Mouse (Mus musculus) heart, adult 2 months (tissue): ENCODE measurements around the gene Kansl1. TPM values are rescaled to one million over a fixed set of nuclear protein-coding genes. Genes with fewer than 3 reads are reported as not detected.

Experiments
- DNase-seq, 2 experiments: peaks; one replicate each; pipeline ENCODE4 v3.0.0; 2021
- H3K27ac ChIP-seq: fragments of 200-600 bp; 2 replicates; pipeline ENCODE4 v1.8.1; 2022
- H3K27me3 ChIP-seq: fragments of 200-500 bp; 2 replicates; pipeline ENCODE4 v1.6.1; 2012; ENCODE audit warnings: mild to moderate bottlenecking, low read length, inconsistent platforms, mixed read lengths; ENCODE audit not compliant: control insufficient read depth, insufficient read depth
- H3K36me3 ChIP-seq: fragments of 200-500 bp; 2 replicates; pipeline ENCODE4 v1.6.1; 2012; ENCODE audit warnings: low read length, inconsistent platforms; ENCODE audit not compliant: control insufficient read depth, insufficient read depth
- H3K4me1 ChIP-seq: fragments of 200-500 bp; 2 replicates; pipeline ENCODE4 v1.6.1; 2011; ENCODE audit warnings: low read length; ENCODE audit not compliant: control insufficient read depth, insufficient read depth
- H3K4me3 ChIP-seq: fragments of 200-600 bp; 2 replicates; pipeline ENCODE4 v1.8.1; 2022
- H3K79me2 ChIP-seq: fragments of 200-500 bp; replicated peaks from 2 replicates; pipeline ENCODE4 v1.6.1; 2012; ENCODE audit warnings: mild to moderate bottlenecking, inconsistent platforms, low read length, moderate library complexity, mixed read lengths; ENCODE audit not compliant: control insufficient read depth, insufficient read depth
- H3K9ac ChIP-seq: fragments of 200-500 bp; 2 replicates; pipeline ENCODE4 v1.6.1; 2012; ENCODE audit warnings: low read depth, mild to moderate bottlenecking, control low read depth, inconsistent platforms, low read length, mixed read lengths
- CTCF ChIP-seq: fragments of 200-600 bp; IDR thresholded peaks from 2 replicates; pipeline ENCODE4 v1.8.1; 2022; ENCODE audit warnings: antibody characterized with exemption, mild to moderate bottlenecking, moderate library complexity
- EP300 ChIP-seq: fragments of 200-500 bp; IDR thresholded peaks from 2 replicates; pipeline ENCODE4 v1.6.1; 2011; ENCODE audit warnings: low read depth, low read length, control low read depth; ENCODE audit not compliant: insufficient read depth
- POLR2A ChIP-seq: fragments of 200-500 bp; IDR thresholded peaks from 2 replicates; pipeline ENCODE4 v1.6.1; 2011; ENCODE audit warnings: mild to moderate bottlenecking, low read depth, low read length, control low read depth; ENCODE audit not compliant: insufficient read depth
- WGBS: fragments of 180-500 bp; shearing (Covaris S2); methylation state at CpG from one replicate; pipeline ENCODE4 v1.1.7; 2018; 5-methylcytosine and 5-hydroxymethylcytosine counted together
- intact Hi-C: fragments of 180-260 bp; cut with DNase I; formaldehyde crosslinking; loops from one replicate; pipeline ENCODE4 v1.15.1; 2025
- polyA plus RNA-seq: library from polyadenylated mRNA; depleted of rRNA; stranded (reverse); fragments of >200 nt; gene quantifications from 2 replicates; pipeline ENCODE4 v1.2.3, GENCODE M21; 2012
- total RNA-seq, 2 experiments: library from RNA; stranded (reverse); gene quantifications; 2 replicates each; pipeline ENCODE4 v1.2.3; 2021

The Kansl1 gene
- total and polyA plus RNA-seq, 3 experiments = 26.8 to 30.1 (median 27.1) TPM

DNA sequence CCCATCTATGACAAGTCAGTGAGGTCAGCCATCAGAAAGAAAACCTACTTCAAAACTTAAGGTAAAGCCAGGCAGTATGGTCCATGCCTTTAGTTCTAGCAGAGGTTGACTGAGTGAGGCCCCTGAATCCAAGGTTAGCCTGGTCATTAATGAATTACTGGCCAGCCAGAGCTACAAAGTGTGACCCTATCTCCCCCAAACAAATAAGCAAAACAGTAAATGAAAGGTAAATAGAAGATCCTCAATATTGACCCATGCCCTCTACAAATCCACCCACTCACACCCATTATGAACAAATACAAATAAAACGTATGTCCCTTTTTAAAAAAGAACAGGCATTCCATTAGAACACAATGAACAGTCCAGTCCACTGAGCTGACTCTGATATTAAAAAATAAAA lies 76.5 kb downstream of the Kansl1 start:
- Histone ChIP-seq H3K27ac (no peak overlapping the region), H3K9ac (no peak overlapping the region), H3K36me3 (peaks cover 22% of the 10 kb centered on the region), H3K4me3 (no peak overlapping the region), H3K27me3 (no peaks in the 10 kb centered on the region), H3K4me1 (peaks cover 7% of the 10 kb centered on the region), H3K79me2 (peaks cover 4% of the 10 kb centered on the region; the same call in 1 of the 2 replicates)
- TF ChIP-seq POLR2A (no peak), EP300 (no peak), CTCF (no peak)
- WGBS = 73% methylated on average over 1 of the region's 1 CpGs
- no peak for DNase-seq
- intact Hi-C loops = no loop called here

DNA sequence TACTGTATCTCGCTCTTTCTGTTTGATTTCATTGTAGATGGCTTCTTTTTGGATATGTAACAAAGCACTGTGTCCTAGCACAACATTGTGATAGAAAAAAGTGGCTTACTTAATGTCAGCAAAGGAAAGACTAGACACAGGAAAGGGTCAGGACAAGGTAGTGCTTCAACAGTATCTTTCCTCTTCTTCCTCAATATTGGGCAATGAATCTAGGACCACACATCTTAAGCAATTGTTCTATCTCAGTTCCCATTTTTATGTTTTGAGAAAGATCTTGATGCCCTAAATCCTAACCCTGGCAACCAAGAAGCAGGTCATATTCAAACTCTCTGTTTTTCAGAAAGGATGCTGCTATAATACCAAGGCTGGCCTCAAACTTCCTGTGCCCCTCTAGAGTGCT lies 81.4 kb downstream of the Kansl1 start:
- H3K27me3 ChIP-seq = no peaks in the 10 kb centered on the region
- no peak overlapping the region for H3K27ac ChIP-seq
- peaks cover 7% of the 10 kb centered on the region for H3K36me3 ChIP-seq
- peaks cover 4% of the 10 kb centered on the region; the same call in 1 of the 2 replicates for H3K79me2 ChIP-seq
- no peaks in the 10 kb centered on the region; the same call in 1 of the 2 replicates for H3K4me1 ChIP-seq
- no peak for DNase-seq
- intact Hi-C loops = no loop called here
- no peak overlapping the region for H3K4me3 ChIP-seq
- no peak overlapping the region for H3K9ac ChIP-seq
- TF ChIP-seq EP300 (no peak), POLR2A (no peak), CTCF (no peak)
- 91% methylated on average over 1 of the region's 1 CpGs for WGBS

DNA sequence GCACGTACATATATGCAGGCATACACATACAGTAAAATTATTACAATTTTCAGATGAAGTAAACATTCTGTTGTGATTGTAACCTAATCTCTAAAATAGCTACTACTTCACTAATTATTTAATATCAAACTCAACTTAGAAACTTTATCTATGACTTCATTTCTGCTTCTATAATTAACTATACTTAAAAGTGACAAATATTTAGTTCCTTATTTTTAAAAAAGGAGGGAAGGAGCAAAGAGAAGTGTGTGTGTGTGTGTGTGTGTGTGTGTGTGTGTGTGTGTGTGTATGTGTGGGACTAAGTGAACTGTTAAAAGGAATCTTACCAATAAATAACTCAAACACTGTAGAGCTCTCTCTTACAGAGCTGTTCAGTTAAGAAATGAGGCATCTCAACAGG lies 82.1 kb downstream of the Kansl1 start:
- Histone ChIP-seq H3K36me3 (peaks cover 12% of the 10 kb centered on the region), H3K4me1 (no peaks in the 10 kb centered on the region; the same call in 1 of the 2 replicates), H3K27ac (no peak overlapping the region), H3K9ac (no peak overlapping the region), H3K4me3 (no peak overlapping the region), H3K27me3 (no peaks in the 10 kb centered on the region), H3K79me2 (peaks cover 4% of the 10 kb centered on the region; the same call in 1 of the 2 replicates)
- WGBS = 95% methylated on average over 1 of the region's 1 CpGs
- TF ChIP-seq POLR2A = no peak
- no peak for TF ChIP-seq CTCF
- no peak for TF ChIP-seq EP300
- DNase-seq = no peak
- intact Hi-C loops = no loop called here

DNA sequence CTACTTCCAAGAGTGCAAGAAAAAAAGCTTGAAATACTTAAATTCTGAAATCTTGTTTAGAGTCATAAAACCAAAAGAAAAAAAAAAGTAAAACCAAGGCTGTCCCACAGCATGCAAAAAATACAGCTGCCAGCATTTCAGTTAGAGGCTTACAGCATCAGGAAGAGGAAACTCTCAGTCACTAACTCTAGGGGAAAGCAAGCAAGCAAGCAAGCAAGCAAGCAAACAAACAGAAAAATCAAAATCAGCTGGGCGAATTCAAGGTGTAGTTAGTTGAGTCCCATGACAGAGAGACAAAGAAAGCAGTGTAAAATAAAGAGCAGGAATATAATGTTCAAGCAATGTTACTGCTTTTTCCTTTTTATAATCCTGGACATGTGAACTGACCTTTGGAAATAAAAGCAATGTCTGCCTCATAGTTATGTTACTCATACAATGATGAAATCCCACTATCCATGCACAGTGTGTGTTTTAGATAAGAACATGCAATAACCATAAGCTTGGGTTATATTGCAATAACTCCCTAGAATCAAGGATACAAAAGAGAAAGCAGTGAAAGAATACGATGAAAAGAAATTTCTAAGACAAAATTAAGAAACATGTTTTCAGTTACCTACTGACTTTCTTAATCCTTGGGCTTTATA lies 85.4 kb downstream of the Kansl1 start:
- no peaks in the 10 kb centered on the region; the same call in 1 of the 2 replicates for H3K4me1 ChIP-seq
- no peaks in the 10 kb centered on the region for H3K27me3 ChIP-seq
- H3K36me3 ChIP-seq = peaks cover 12% of the 10 kb centered on the region
- H3K4me3 ChIP-seq = no peak overlapping the region
- intact Hi-C loops = no loop called here
- peaks cover 2% of the 10 kb centered on the region; the same call in 1 of the 2 replicates for H3K79me2 ChIP-seq
- no peak overlapping the region for H3K27ac ChIP-seq
- H3K9ac ChIP-seq = no peak overlapping the region
- no peak for DNase-seq
- no peak for TF ChIP-seq CTCF
- TF ChIP-seq POLR2A = no peak
- TF ChIP-seq EP300 = no peak
- WGBS = 72% methylated on average over 2 of the region's 2 CpGs

DNA sequence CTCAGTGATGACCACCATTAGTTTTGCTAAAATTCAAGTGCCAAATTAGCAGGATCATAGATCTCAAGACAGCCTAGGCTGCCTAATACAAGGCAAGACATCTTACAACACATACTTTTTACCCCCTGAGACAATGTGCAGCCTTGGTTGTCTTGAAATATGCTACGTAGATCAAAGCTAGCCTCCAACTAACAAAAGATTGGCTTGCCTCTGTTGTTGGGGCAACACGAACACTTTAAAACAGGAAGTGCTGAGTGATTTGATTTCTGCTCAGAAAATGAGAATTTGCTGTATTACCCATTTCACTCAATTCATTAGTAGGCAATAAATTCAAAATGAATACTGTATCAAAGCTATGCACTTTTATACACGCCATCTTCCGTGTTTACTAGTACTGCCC lies 86.8 kb downstream of the Kansl1 start:
- Histone ChIP-seq H3K4me3 (no peak overlapping the region), H3K79me2 (peaks cover 2% of the 10 kb centered on the region; the same call in 1 of the 2 replicates), H3K36me3 (peaks cover 14% of the 10 kb centered on the region), H3K9ac (no peak overlapping the region), H3K27ac (no peak overlapping the region), H3K27me3 (no peaks in the 10 kb centered on the region), H3K4me1 (no peaks in the 10 kb centered on the region; the same call in none of the 2 replicates)
- DNase-seq = no peak
- TF ChIP-seq EP300 = no peak
- no peak for TF ChIP-seq CTCF
- TF ChIP-seq POLR2A = no peak
- intact Hi-C loops = no loop called here
- 63% methylated on average over 4 of the region's 4 CpGs for WGBS

DNA sequence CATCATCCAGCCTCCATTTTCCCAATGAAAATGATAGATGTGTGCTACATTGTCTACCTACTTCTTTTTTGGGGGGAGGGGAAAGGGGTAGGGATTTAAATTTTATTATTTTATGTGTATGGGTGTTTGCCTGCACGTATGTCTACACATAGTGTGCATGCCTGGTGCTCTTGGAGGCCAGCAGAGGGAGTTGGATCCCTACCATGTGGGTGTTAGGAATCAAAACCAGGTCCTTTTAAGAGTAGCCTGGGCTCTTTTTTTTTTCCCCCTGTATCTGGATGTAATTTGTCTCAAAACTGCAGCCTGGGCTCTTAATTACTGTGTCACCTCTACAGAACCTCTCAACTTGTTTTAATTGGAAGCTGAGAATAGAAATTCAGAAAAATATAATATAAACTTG lies 89.0 kb downstream of the Kansl1 start:
- Histone ChIP-seq H3K27me3 (no peaks in the 10 kb centered on the region), H3K4me1 (no peaks in the 10 kb centered on the region; the same call in 1 of the 2 replicates), H3K9ac (no peak overlapping the region), H3K4me3 (no peak overlapping the region), H3K27ac (no peak overlapping the region), H3K79me2 (peaks cover 2% of the 10 kb centered on the region; the same call in 1 of the 2 replicates), H3K36me3 (peaks cover 15% of the 10 kb centered on the region)
- TF ChIP-seq CTCF = peak; percentile 70
- TF ChIP-seq EP300 = 0 out of 2 replicates have a peak, but pooled peaks have one; percentile 29
- TF ChIP-seq POLR2A = no peak
- DNase-seq = no peak
- 76% methylated on average over 1 of the region's 1 CpGs for WGBS
- intact Hi-C loops = no loop called here
